Mouse (Mus musculus): ENCODE results near the gene Sec63. TPM values are rescaled to one million over a fixed set of nuclear protein-coding genes. Genes with fewer than 3 reads are reported as not detected.

The Sec63 gene
- 37.6 and 58.7 TPM in 2 replicates for total RNA-seq (2017)

DNA sequence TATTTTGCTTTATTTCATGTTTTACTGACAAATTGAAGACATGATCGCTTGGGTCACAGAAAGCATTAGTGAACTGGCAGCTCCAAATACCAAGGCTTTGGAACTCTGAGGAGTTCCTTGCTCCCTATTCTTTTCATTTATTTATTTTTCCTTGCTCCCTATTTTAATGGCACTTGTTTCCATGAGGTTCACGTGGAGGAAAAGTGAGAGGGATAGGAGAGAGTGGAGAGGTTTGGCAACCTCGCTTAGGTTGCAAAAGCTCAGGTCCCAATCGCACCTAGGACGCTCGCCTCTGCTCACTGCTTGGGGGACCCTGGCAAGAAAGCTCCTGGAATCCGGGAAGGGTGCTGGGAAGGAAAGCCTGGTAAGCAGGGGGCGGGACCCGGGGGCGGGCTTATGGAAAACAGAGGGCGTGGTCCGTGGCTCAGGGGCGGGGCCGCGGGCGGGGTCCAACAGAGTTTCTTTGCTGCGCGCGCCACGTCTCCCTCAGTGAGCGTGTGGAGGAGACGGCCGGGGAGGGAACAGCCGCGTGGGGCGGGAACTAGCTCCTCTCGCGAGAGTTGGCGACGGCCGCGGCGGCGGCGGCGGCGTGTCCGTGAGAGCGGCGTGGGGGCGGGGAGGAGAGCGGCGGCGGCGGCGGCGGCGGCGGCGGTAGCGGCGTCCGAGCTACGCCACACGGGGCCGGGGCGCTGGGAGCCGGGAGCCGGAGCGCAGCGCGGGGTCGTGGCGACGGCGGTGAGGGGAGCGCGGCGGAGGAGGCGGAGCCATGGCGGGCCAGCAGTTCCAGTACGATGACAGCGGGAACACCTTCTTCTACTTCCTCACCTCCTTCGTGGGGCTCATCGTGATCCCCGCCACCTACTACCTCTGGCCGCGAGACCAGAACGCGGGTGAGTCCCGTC is at the start of gene Sec63:
TSS of gene Sec63 (plus strand) at position 498 of the 902 bp plus-strand sequence.
- ATAC-seq (replicated peaks; ENCODE audit: low read depth, poor library complexity, severe bottlenecking): peak; percentile 87

DNA sequence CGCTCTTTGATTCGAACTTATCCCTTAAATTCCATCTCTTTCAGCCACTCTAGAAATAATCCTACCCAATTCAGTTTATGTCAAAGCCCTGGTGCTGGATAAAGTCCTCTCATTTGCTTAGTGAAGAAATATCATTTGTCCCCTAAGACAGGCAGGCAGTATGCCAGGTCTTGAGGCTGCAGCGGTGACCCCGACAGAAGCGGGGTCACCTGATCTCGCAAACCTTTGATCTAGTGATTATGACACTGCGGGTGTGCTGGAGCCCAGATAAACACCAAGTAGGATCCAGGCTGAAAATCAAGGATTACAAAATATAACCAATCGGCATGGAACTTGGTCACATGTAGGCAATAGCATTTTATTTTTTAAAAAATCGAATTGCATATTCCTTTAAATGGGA is 46.6 kb upstream of the Sec63 start:
- no peak for ATAC-seq (replicated peaks; ENCODE audit: low read depth, poor library complexity, severe bottlenecking)

DNA sequence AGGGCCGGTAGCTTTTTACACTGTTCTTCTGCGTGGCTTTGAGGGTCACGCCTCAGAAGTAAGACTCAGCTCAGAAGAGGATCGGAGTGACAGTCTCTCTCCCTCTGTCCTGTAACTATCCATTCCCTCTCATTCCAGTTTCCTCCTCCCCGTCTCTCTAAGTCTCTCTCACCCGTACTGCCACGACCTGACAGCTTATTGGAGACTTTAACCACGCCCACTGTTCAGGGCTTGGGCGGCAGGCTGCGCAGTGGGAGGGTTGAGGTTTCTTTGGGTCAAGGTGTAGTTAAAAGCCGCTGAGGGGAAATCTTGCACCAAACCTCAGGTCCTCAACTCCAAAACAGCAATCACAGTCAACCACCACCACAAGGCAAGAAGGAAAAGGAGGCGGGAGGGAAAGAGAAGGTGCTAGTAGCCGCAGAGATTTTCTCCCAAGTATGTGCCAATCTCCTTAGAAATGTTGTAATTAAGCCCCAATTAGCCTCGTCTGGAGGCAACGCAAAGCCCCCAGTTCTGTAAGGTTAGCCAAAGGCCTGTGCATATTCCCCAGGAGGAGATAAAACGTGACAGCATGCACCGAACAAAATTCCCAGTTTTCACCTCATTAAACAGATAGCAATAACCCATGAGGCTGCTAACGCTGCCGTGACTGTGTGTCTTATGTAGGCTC is 45.8 kb upstream of the Sec63 start:
- 0 out of 2 replicates have a peak, but pooled peaks have one; percentile 39 for ATAC-seq (replicated peaks; ENCODE audit: low read depth, poor library complexity, severe bottlenecking)

DNA sequence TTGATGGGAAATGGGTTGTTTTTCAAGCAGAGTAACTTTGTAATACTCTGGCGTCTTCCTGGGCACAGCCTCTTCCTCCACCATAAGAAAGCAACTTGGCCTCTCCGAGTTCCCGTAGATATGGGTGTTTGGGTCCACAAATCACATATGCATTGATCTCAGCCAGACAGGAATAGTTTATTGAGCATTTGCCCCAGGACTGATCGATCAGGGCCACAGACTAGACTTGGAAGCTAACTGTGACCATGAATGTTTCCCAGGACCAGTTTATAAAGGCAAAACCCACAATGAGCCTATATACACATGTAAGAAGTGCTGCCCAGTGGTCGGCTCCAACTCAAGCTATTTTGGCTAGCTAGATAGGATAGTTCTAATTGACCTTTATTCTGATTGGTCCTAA is 39.2 kb upstream of the Sec63 start:
- ATAC-seq (replicated peaks; ENCODE audit: low read depth, poor library complexity, severe bottlenecking): no peak

DNA sequence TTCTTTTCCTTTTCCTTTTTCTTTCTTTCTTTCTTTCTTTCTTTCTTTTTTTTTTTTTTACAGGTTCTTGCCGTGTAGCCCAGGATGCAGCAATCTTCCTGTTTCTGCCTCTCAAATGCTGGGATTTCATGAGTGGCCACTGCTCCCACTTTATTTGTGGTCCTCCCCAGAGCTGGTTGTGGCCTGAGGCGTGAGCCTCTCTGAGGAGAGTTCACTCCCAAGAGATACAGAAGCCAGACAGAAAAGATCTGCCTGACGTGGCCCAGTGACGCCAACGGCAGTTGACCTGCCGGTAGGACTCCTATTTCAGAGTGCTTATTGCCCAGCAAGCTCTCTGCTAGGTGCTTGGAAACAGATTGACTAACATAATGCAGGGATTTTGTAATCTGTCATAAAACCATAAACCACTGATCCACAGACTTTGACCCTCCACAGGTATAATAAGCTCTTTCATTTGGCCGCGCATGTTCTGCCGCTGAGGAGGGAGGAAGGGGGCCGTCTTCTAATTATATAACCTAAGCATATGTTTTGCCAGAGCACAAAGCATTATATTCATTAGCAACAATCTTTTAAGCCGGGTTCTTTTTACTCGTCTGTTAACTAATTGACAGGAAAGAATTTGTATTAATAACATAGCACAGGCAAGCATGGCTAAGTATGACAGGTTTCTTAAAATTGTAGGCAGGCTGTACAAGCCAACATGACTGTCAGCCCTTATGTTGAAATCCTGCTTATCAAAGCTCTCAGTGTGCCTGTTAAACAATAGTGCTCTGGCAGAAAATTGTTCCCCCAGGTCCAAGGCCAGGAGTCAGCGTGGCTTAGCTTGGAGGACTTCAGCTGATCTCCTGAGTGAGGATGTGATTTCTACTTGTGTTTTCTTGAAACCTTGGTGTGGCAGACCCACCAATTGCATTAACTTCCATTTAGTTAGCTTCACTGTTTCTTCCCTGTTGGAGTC is 37.7 kb upstream of the Sec63 start:
- no peak for ATAC-seq (replicated peaks; ENCODE audit: low read depth, poor library complexity, severe bottlenecking)

DNA sequence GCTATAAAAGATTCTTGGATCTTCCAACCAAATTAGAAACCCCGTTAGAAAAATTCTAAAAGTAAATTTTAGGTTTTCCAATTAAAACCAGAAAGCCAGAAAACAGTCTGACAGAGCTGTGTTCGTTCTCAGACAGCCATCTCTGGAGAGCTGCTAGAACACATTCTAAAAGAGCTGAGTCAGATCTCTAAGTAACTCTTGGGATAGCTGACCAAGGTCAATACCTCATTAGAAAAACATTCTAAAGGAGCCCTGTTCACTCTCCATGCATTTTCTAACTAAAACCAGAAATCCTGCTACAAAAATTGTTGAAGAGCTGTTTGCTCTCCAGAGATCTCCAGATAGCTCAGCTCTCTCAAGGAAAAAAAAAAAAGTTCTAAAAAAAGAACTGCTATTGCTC is 31.7 kb upstream of the Sec63 start:
- no peak for ATAC-seq (replicated peaks; ENCODE audit: low read depth, poor library complexity, severe bottlenecking)

DNA sequence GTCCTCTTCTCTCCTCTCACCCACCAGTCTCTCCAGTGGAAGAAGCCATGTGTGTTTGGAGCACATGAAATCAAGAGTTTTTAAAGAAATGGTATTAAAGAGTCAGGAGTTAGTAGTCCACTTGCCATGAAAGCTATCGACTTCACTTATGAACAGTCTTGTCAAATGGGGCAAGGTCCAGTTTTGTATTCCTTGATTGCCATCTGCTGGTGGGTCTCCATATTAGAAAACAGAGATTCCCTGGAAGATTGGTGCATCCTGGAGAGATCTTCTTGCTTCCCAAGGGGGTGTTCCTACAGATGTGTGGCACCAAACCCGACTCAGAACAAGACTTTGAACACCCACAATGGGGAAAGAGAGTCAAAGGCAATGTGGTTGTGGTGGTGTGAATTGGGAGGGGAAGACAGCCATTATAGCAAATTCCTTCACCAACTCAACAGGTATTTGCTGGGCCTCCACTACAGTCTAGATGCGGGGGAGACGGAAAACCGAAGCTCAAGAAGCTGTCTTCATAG is 26.7 kb upstream of the Sec63 start:
- no peak for ATAC-seq (replicated peaks; ENCODE audit: low read depth, poor library complexity, severe bottlenecking)

DNA sequence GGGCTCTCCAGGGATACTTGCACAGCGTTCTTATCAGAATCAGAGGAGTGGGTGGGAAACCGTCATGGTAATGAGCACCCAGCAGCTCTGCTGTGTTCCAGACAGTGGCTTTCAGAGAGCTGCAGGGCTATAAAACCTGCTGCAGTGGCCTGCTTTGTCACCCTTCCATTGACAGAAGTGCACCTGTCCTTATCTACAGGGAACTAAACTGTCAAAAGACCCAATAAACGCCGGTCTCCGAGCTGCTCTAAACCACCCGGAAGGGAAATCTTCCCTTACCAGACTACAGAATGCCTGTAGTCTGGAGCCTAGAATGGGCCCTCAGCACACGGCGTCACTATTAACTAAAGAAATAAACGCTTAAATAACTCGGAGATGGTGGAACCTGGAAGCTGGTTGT is 9.5 kb upstream of the Sec63 start:
- ATAC-seq (replicated peaks; ENCODE audit: low read depth, poor library complexity, severe bottlenecking): no peak

DNA sequence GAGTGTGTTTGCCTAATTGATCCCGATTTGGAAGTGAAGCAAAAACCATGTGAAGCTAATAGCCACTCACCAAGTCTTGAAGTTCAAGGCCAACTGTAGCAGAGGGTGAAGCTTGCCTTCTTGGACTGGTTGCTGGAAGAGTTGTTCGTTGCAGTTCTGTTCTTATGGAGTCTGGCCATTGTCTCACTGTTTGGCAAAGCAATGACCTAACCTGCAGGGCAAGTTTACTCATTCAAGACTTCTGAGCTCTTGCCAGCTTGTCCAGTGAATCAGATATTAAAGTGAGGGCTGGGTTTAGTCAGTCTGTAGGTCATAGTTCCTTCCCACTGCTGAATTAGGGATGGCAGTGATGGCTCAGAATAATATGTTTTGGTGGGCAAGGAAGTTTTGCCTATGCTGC is 7.0 kb upstream of the Sec63 start:
- ATAC-seq (replicated peaks; ENCODE audit: low read depth, poor library complexity, severe bottlenecking): no peak

DNA sequence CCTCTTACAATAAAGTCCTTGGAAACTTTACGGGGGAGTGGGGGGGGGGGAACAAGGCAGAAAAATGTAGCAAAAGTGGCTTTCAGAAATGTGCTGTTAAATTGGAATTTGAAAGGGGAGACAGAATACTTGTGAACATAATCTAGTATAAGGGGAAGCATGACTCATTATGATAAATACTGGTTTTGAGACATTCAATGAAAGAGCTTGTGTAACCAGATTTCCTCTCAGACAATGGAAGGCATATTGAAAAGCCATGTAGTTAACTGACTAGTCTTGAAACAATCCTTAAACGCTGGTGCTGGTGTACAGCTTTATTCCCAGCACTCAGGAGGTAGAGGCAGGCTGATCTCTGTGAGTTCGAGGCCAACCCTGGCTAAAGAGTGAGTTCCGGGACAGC is 1.6 kb upstream of the Sec63 start:
- ATAC-seq (replicated peaks; ENCODE audit: low read depth, poor library complexity, severe bottlenecking): no peak

DNA sequence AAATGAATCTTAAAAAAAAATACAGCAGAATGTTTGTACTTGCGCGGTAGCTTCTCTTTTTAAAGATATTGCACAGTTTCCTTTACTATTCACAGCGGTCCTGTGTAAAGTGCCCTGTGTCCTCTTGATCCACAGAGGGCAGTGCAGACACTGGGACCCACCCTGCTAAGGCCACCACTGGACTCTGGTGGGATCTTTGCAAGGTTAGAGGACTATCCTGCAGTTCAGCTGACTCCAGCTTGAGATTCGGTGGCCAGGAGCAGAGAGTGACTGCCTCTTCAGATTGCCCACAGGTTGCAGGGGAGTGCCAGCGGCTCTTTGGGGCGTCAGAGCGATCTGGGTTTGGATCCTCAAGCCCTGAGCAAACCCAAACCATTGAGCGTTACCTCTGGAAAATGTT is 967 bp upstream of the Sec63 start:
- ATAC-seq (replicated peaks; ENCODE audit: low read depth, poor library complexity, severe bottlenecking): peak; percentile 62

DNA sequence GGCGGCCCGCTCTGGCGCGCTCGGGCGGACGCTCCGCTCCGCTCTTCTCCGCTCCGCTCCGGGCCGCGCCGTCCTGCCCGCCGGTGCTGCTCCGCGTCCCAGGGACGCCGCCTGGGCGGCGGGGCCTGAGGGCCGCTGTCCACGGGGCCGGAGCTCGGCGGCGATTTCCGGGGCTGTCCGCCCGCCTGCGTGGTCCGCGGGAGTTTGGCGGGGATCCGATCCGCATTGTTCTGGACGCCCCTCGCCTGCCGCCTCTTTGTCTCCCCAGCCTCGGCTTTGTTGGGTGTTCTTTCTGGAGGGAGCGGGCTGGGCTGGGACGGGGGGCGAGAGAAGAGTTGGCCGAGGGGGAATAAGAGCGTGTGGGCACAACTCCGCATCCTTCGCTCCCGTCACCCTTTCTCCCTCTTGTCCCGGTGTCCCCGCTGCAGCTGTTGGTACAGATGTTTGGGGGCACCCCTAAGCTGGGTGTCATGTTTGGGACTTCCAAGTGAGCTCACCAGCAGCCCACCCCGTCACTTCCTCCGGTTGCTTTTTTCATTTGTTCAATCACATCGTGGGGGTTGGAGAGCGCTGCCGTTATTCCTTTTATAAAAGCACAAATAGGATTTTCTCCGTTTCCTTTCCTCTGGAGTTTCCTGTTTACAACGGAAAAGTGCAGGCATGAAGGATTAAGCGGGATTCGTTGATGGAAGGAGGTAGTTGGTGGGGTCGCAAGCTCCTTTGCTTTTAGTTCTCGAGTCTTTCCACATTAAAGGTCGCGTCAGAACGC is 789 bp downstream of the Sec63 start:
- ATAC-seq (replicated peaks; ENCODE audit: low read depth, poor library complexity, severe bottlenecking): peak; percentile 36

DNA sequence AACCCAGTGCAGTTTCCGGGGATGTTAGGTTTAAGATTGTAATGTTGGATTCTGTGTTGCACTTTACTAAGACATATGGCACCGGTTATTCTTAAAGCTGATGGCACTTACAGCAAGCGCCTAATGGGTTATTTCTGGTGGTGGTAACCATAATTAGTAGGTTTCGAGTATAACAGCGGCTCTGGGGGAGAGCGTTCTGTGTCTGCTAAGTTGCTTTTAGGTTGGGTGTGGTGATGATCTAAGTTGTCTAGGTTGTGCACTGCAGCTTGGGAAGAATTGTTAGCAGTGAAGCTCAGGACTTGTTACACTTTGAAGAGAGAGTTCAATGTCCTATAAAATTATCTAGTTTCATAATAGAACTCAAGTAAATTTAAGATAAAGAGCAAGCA is 1.4 kb downstream of the Sec63 start:
- ATAC-seq (replicated peaks; ENCODE audit: low read depth, poor library complexity, severe bottlenecking): no peak

DNA sequence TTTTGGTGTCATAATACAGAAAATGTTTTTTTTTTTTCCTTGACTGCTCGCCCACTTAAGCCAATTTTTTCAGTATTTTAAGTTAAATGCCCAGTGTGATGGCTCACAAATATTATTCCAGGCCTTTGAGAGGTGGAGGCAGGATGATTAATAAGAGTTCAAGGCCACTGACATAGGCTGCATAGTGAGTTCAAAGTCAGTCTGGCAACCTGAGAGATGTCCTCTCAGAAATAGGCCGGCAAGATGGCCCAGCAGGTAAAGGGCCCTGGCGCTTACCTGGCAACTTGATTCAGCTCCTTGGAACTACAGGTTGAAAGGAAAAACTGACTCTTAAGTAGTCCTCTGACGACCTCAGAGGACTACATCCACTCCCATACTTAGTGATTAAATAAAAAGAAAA is 1.9 kb downstream of the Sec63 start:
- no peak for ATAC-seq (replicated peaks; ENCODE audit: low read depth, poor library complexity, severe bottlenecking)

DNA sequence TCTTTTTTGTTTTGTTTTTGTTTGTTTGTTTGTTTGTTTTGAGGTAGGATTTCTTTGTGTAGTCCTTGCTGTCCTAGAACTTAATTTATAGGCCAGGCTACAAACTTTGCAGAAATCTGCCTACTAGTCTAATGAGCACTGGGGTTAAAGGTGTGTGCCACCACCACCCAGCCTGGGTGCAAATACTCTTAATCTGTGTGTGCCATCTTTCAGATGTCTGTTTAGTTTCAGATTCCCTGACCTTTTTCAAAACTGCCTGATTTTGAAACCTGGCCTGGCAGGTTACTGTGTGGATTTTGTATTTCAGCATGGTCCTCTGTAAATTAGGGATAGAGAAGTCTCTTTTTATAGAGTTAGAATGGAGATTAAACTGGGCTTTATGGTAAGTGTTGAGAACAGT is 4.0 kb downstream of the Sec63 start:
- ATAC-seq (replicated peaks; ENCODE audit: low read depth, poor library complexity, severe bottlenecking): no peak

DNA sequence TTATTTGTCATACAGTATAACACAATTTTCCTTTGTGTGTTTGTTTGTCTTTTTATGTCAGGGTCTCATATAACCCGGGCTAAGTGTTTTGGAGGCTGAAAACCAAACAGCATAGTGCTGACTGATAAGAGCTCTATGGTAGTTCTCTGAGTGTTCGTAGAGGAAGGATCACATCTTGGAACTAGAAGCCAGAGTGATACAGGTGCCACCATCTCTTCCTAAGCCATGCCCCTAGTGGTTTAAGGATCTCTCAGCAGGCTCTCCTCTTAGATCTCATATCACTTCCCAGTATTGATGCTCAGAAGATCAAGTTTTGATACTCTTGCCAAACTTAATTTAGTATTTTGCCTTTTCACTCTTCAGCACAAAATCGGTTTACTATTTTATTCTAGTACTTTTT is 14.2 kb downstream of the Sec63 start:
- ATAC-seq (replicated peaks; ENCODE audit: low read depth, poor library complexity, severe bottlenecking): no peak

DNA sequence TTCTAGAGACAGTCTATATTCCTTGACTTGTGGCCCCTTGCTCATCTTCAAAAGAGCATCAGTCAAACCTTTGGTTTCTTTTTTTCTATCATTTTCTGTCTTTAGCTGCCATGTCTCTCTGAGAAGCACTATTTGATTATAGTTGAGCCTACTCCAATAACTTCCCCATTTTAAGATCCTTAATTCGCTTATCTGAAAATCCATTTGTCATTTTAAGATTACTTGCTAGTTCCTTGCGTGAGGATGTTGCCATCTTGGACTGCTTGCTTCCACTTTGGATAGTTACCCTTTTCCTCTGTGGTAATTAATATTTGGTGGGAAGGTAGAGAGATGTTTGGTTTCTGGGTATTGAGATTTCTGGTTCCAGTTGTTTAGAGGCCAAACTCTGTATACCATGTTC is 19.5 kb downstream of the Sec63 start:
- 0 out of 2 replicates have a peak, but pooled peaks have one; percentile 36 for ATAC-seq (replicated peaks; ENCODE audit: low read depth, poor library complexity, severe bottlenecking)

DNA sequence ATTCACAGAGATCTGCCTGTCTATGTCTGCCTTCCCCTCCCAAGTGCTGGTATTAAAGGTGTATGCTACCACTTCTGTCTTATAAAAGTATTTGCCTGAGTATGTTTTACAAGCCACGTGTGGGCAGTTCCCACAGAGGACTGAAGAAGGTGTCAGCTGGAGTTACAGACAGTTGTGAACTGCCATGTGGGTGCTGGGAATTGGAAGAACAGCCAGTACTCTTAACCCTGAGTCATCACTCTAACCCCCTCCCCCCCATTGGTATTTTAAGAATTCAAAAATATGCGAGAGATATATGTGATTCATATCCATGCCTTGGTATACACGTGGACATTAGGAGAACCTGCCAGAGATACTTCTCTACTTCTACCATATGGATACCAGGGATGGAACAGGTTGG is 20.4 kb downstream of the Sec63 start:
- ATAC-seq (replicated peaks; ENCODE audit: low read depth, poor library complexity, severe bottlenecking): no peak

DNA sequence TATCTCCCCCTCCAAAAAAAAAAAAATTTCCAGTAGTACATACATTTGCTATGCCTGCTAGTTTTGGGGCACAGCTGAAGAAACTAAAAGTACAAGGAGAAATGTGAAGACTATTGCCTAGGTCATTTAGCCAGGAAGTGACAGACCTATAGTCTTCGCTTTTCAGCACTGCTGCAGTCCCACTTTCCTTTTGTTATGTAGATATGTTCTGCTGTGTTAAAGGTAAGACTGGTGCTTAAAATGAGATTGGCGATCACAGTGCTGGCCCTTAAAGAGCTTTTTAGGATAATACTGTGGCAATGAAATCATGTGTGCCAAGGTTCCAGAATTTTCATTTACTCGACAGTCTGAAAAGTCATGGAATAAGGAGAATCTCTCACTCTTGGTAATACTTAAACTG is 39.6 kb downstream of the Sec63 start:
- ATAC-seq (replicated peaks; ENCODE audit: low read depth, poor library complexity, severe bottlenecking): no peak

All from common myeloid progenitor, adult 5-6 weeks (primary cell).